Mouse (Mus musculus) stomach, postnatal 0 days (tissue): ENCODE measurements around the gene Tmem132a.

Experiments
- CTCF ChIP-seq: IDR thresholded peaks from 2 replicates; pipeline ENCODE4 v1.5.1; 2016; ENCODE audit warnings: antibody characterized with exemption, low read depth, mild to moderate bottlenecking, moderate library complexity
- EP300 ChIP-seq: optimal IDR thresholded peaks from 2 replicates; pipeline ENCODE3; 2016; ENCODE audit warnings: antibody characterized with exemption

DNA sequence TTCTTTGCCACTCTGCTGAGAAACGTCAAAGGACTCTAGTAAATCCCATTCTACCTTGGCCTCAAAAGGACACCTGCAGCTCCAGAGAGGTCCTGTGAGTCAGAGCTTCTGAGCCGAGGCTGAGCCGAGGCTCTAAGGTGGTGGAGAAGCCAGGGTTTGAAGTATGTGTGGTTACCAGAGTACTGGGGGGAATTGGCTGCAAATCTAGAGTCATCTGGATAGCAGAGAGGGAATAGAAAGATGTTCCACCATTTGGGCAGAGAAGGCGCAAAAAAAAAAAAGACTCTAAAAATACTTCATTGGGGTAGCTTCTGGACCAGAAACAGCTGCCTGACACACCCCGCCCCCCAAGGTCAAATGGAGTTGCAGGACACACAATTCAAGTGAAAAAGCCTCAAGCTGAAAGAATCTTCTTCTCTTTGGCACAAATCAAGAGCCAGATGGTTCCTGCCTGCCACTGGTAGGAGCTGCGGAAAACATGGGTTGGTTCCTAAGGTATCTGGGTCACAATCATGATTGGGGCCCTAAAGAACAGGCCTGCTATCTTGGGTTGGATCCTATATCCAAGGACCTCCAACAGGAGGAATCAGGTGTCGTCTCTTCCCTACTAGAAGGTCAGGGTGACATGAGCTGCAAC lies 8.6 kb upstream of the Tmem132a start:
- TF ChIP-seq CTCF, result no peak
- no peak for TF ChIP-seq EP300
